Mouse (Mus musculus) spleen, adult 2 months (tissue): ENCODE measurements around the gene Pfn3. TPM values are rescaled to one million over a fixed set of nuclear protein-coding genes. Genes with fewer than 3 reads are reported as not detected.

Source experiments
- DNase-seq, 2 experiments: peaks; one replicate each; pipeline versions ENCODE4 v3.0.0 to v3.0.0-alpha.2; 2012 to 2021; ENCODE audit warnings: low spot score in 2 of 2, low read depth in 1 of 2
- H3K27ac ChIP-seq: fragments of 200-500 bp; 2 replicates; pipeline ENCODE4 v1.5.1; 2012; ENCODE audit warnings: low read length, inconsistent platforms; ENCODE audit not compliant: insufficient read depth
- H3K27me3 ChIP-seq: fragments of 200-500 bp; 2 replicates; pipeline ENCODE4 v1.6.1; 2012; ENCODE audit warnings: mild to moderate bottlenecking, moderate library complexity, low read length, inconsistent platforms; ENCODE audit not compliant: control insufficient read depth, insufficient read depth
- H3K36me3 ChIP-seq: fragments of 200-500 bp; 2 replicates; pipeline ENCODE4 v1.6.1; 2012; ENCODE audit warnings: mild to moderate bottlenecking, low read length, inconsistent platforms; ENCODE audit not compliant: control insufficient read depth, insufficient read depth
- H3K4me1 ChIP-seq: fragments of 200-500 bp; 2 replicates; pipeline ENCODE4 v1.6.1; 2011; ENCODE audit warnings: inconsistent platforms; ENCODE audit not compliant: control insufficient read depth, insufficient read depth, insufficient read length
- H3K4me3 ChIP-seq: fragments of 200-500 bp; 2 replicates; pipeline ENCODE4 v1.5.1; 2011; ENCODE audit warnings: mild to moderate bottlenecking, inconsistent platforms; ENCODE audit not compliant: insufficient read depth, insufficient read length; ENCODE audit errors: extremely low read depth
- CTCF ChIP-seq: fragments of 200-500 bp; IDR thresholded peaks from 2 replicates; pipeline ENCODE4 v1.5.1; 2011; ENCODE audit warnings: mild to moderate bottlenecking, inconsistent platforms; ENCODE audit not compliant: insufficient read depth, insufficient read length, insufficient replicate concordance; ENCODE audit errors: extremely low read depth
- POLR2A ChIP-seq: fragments of 200-500 bp; IDR thresholded peaks from 2 replicates; pipeline ENCODE4 v1.6.1; 2011; ENCODE audit warnings: low read depth, low read length, inconsistent platforms
- WGBS: fragments of 180-500 bp; shearing (Covaris S2); methylation state at CpG from one replicate; pipeline ENCODE4 v1.1.7; 2018; 5-methylcytosine and 5-hydroxymethylcytosine counted together
- polyA plus RNA-seq: library from polyadenylated mRNA; depleted of rRNA; stranded (reverse); fragments of >200 nt; gene quantifications from 2 replicates; pipeline ENCODE4 v1.2.3, GENCODE M21; 2012

Gene Pfn3
- polyA plus RNA-seq, 1 experiment: not detected

DNA sequence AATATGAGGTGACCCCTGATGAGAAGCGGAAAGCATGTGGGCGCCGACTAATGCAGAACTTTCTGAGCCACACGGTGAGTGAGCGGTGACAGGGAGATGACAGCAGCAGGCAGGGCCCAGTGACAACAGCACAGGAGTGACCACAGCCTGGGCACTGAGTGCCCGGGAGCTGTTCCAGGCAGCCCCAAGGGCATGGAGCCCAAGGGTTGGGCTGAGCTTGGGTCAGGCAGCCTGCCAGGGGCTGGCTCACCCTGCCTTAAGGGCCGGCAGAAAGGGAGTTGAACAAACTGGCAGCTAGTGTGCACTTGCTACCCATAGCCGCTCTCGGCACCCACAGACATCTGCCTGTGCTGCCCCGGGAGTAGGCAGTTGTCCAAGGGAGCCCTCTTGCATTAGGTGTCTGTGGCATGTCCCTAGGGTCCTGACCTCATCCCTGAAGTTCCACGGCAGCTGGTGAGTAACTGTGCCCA lies 35.5 kb upstream of the Pfn3 start:
- TF ChIP-seq POLR2A (no peak), CTCF (no peak)
- Histone ChIP-seq H3K4me3 (no peak overlapping the region), H3K4me1 (peaks cover 33% of the 10 kb centered on the region; the same call in 1 of the 2 replicates), H3K27me3 (no peaks in the 10 kb centered on the region), H3K36me3 (peaks cover 51% of the 10 kb centered on the region), H3K27ac (peak overlapping the region; percentile 52; the same call in 1 of the 2 replicates)
- WGBS: 78% methylated on average over 11 of the region's 11 CpGs
- no peak for DNase-seq

GRCm38 (mm10) chr13:55449679-55450441 lies 34.8 kb upstream of the Pfn3 start:
- Histone ChIP-seq H3K27me3 (no peaks in the 10 kb centered on the region), H3K4me1 (peaks cover 33% of the 10 kb centered on the region; the same call in 1 of the 2 replicates), H3K27ac (peak overlapping the region; percentile 88), H3K36me3 (peaks cover 46% of the 10 kb centered on the region), H3K4me3 (peak overlapping the region; percentile 10; the same call in 1 of the 2 replicates)
- peak in 1 of 2 experiments; percentile 84 for DNase-seq
- WGBS: 30% methylated on average over 17 of the region's 17 CpGs
- TF ChIP-seq POLR2A (no peak), CTCF (no peak)

DNA sequence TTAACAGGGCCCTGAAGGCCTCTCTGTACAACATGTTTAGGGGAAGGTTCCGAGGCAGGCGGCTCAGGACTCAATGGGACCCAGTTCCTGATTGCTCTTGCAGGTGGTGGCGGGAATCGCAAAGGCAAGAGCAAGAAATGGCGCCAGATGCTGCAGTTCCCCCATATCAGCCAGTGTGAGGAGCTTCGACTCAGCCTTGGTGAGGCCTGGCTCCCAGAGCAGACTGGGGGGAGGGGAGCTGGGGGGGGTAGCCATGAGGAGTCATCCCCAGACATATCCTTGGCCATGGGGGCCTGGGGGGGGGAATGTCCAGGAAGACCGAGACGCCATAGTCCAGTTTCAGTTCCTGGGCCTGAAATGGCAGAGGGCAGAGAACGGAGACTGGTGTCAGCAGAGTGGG lies 34.2 kb upstream of the Pfn3 start:
- H3K27ac ChIP-seq: peak overlapping the region; percentile 88
- H3K4me1 ChIP-seq: peaks cover 33% of the 10 kb centered on the region; the same call in 1 of the 2 replicates
- peak overlapping the region; percentile 10; the same call in 1 of the 2 replicates for H3K4me3 ChIP-seq
- DNase-seq: no peak
- H3K36me3 ChIP-seq: peaks cover 40% of the 10 kb centered on the region
- no peak for TF ChIP-seq CTCF
- TF ChIP-seq POLR2A: no peak
- no peaks in the 10 kb centered on the region for H3K27me3 ChIP-seq
- 34% methylated on average over 9 of the region's 9 CpGs for WGBS

- Histone ChIP-seq H3K27me3 (no peaks in the 10 kb centered on the region), H3K36me3 (peaks cover 31% of the 10 kb centered on the region), H3K27ac (peak overlapping the region; percentile 88), H3K4me3 (peak overlapping the region; percentile 81; the same call in 1 of the 2 replicates), H3K4me1 (peaks cover 39% of the 10 kb centered on the region; the same call in 1 of the 2 replicates)
- 51% methylated on average over 5 of the region's 5 CpGs for WGBS
- no peak for DNase-seq
- no peak for TF ChIP-seq POLR2A
- no peak for TF ChIP-seq CTCF
These were observed 33.1 kb upstream of the Pfn3 start for GRCm38 (mm10) chr13:55448131-55448530.

DNA sequence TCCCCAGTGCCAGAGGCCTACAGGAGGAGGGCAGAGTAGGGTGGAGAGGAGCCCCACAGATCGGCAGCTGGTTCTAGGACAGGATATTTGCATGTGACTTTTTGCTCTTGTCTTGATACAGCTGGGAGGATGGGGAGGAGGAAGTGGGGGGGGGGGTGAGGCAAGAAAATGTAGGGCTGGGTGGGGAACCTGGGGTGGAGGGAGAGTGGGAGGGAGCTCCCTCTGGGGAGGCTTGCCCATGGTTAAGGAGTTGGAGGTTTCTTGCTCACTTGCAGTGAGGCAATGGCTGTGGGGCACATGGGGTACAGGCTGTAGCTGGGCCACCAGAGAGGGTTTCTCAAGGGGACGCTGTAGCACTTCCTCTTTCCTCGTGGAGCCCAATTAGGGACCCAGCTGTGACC lies 32.5 kb upstream of the Pfn3 start:
- no peak for TF ChIP-seq CTCF
- peak; percentile 20; the same call in 1 of the 2 replicates for TF ChIP-seq POLR2A
- 2% methylated on average over 3 of the region's 3 CpGs for WGBS
- Histone ChIP-seq H3K27ac (peak overlapping the region; percentile 98), H3K4me3 (peak overlapping the region; percentile 81), H3K36me3 (peaks cover 25% of the 10 kb centered on the region), H3K27me3 (no peaks in the 10 kb centered on the region), H3K4me1 (peaks cover 43% of the 10 kb centered on the region; the same call in 1 of the 2 replicates)
- peak in 1 of 2 experiments; percentile 70 for DNase-seq

GRCm38 (mm10) chr13:55446483-55447105 lies 31.6 kb upstream of the Pfn3 start:
- no peaks in the 10 kb centered on the region for H3K27me3 ChIP-seq
- peak overlapping the region; percentile 81 for H3K4me3 ChIP-seq
- WGBS: 31% methylated on average over 6 of the region's 6 CpGs
- TF ChIP-seq POLR2A (no peak), CTCF (no peak)
- no peak for DNase-seq
- peak overlapping the region; percentile 98 for H3K27ac ChIP-seq
- peaks cover 49% of the 10 kb centered on the region; the same call in 1 of the 2 replicates for H3K4me1 ChIP-seq
- peaks cover 16% of the 10 kb centered on the region for H3K36me3 ChIP-seq

DNA sequence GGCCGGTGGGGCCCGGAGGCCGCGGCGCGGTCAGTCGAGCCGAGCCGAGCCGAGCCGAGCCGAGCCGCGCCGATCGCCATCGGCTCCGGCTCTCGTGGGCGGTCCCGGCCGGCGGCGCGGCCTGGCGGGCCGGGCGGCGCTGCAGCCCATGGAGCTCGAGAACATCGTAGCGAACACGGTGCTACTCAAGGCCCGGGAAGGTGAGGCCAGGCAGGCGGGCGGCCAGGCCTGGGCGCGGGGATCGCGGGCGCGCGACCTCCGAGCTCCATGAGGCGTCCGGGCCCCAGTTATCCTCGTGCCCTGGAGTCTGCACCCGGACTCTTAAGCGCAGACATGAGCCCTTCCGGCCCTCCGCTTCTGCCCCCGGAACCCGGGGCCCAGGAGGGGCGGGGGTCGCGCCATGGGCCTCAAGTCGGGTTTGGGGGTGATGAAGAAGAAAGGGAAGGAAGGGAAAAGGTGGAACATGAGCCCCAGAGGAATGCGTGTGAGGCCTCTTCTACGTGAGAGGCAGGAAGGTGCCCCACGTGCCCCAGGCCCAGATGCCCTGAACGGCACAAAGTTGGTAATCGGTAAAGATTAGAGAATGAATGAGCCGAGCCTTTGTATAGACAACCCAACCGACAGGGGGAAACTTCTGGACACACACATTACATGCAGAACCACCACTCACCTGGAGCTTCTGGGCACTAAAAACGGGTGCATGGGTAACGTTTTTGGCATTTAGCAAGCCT lies 30.5 kb upstream of the Pfn3 start:
- peak overlapping the region; percentile 98 for H3K27ac ChIP-seq

More for the DNA sequence above, 30.5 kb upstream of the Pfn3 start:
- Histone ChIP-seq H3K4me3 (peak overlapping the region; percentile 81), H3K36me3 (peaks cover 5% of the 10 kb centered on the region), H3K4me1 (peaks cover 48% of the 10 kb centered on the region; the same call in 1 of the 2 replicates), H3K27me3 (no peaks in the 10 kb centered on the region)
- TF ChIP-seq CTCF: no peak
- under 1% methylated on average over 61 of the region's 66 CpGs for WGBS
- no peak for DNase-seq
